ENCODE assay signal across 7 mouse cellular contexts in genomic region chr11:78696777-78697752, GRCm38 (mm10). TPM values are rescaled to one million over a fixed set of nuclear protein-coding genes. Genes with fewer than 3 reads are reported as not detected.
DNase-seq lines count a peak whose midpoint lies in the region; ATAC-seq lines count a peak whose summit lies in the region.

Nlk (minus strand) TSS chr11:78697373.

- ATAC-seq in embryonic facial prominence, embryonic 12.5 days (ENCODE audit: insufficient number of reproducible peaks, insufficient read depth, low FRiP score, low TSS enrichment), result peak; percentile 100
- ATAC-seq in limb, embryonic 11.5 days (ENCODE audit: insufficient number of reproducible peaks, low FRiP score, low TSS enrichment, low read depth), result peak; percentile 99
- ATAC-seq in midbrain, embryonic 14.5 days (ENCODE audit: low FRiP score, low TSS enrichment), result peak; percentile 99

- H3K4me1 ChIP-seq in embryonic facial prominence, embryonic 12.5 days, result peaks cover 25% of the 10 kb centered on the region
- peaks cover 13% of the 10 kb centered on the region; the same call in 1 of the 2 replicates for H3K4me1 ChIP-seq in limb, embryonic 11.5 days (ENCODE audit: control insufficient read depth, insufficient read depth, low read length)
- peaks cover 42% of the 10 kb centered on the region for H3K4me1 ChIP-seq in midbrain, embryonic 14.5 days (ENCODE audit: control insufficient read depth, insufficient read depth, low read length)

- WGBS in embryonic facial prominence, embryonic 12.5 days, result under 1% methylated on average over 59 of the region's 65 CpGs
- WGBS in limb, embryonic 11.5 days, result under 1% methylated on average over 53 of the region's 65 CpGs
- WGBS in midbrain, embryonic 14.5 days, result 0% methylated on average over 60 of the region's 65 CpGs

- peak within 1 kb of the TSS; percentile 76 for H3K4me3 ChIP-seq in embryonic facial prominence, embryonic 12.5 days
- H3K4me3 ChIP-seq in limb, embryonic 11.5 days (ENCODE audit: low read depth, low read length), result peak within 1 kb of the TSS; percentile 76
- peak within 1 kb of the TSS; percentile 83 for H3K4me3 ChIP-seq in midbrain, embryonic 14.5 days (replicated peaks; ENCODE audit: low read depth, low read length)

- H3K4me2 ChIP-seq in embryonic facial prominence, embryonic 12.5 days (replicated peaks), result peak within 1 kb of the TSS; percentile 54
- H3K4me2 ChIP-seq in limb, embryonic 11.5 days (ENCODE audit: low read depth, severe bottlenecking), result peak within 1 kb of the TSS; percentile 43
- H3K4me2 ChIP-seq in midbrain, embryonic 14.5 days (ENCODE audit: low read length), result peak within 1 kb of the TSS; percentile 60

- H3K9ac ChIP-seq in embryonic facial prominence, embryonic 12.5 days, result peak within 1 kb of the TSS; percentile 80
- peak within 1 kb of the TSS; percentile 83 for H3K9ac ChIP-seq in limb, embryonic 11.5 days (ENCODE audit: low read length)
- peak within 1 kb of the TSS; percentile 81 for H3K9ac ChIP-seq in midbrain, embryonic 14.5 days (replicated peaks; ENCODE audit: low read length)

- no peaks in the 10 kb centered on the region for H3K36me3 ChIP-seq in embryonic facial prominence, embryonic 12.5 days
- no peaks in the 10 kb centered on the region; the same call in 1 of the 2 replicates for H3K36me3 ChIP-seq in limb, embryonic 11.5 days (ENCODE audit: control insufficient read depth, insufficient read depth, low read length)
- no peaks in the 10 kb centered on the region for H3K36me3 ChIP-seq in midbrain, embryonic 14.5 days (ENCODE audit: control insufficient read depth, insufficient read depth, low read length)

- H3K27me3 ChIP-seq in embryonic facial prominence, embryonic 12.5 days, result no peaks in the 10 kb centered on the region
- H3K27me3 ChIP-seq in limb, embryonic 11.5 days (ENCODE audit: control insufficient read depth, insufficient read depth, low read length), result no peaks in the 10 kb centered on the region
- no peaks in the 10 kb centered on the region for H3K27me3 ChIP-seq in midbrain, embryonic 14.5 days (ENCODE audit: control insufficient read depth, insufficient read depth, low read length)

- no peaks in the 10 kb centered on the region for H3K9me3 ChIP-seq in embryonic facial prominence, embryonic 12.5 days
- no peaks in the 10 kb centered on the region for H3K9me3 ChIP-seq in limb, embryonic 11.5 days (ENCODE audit: control insufficient read depth, low read length)
- no peaks in the 10 kb centered on the region for H3K9me3 ChIP-seq in midbrain, embryonic 14.5 days (ENCODE audit: control insufficient read depth, low read length)

- peak within 1 kb of the TSS; percentile 87 for H3K27ac ChIP-seq in embryonic facial prominence, embryonic 12.5 days
- peak within 1 kb of the TSS; percentile 58; the same call in 1 of the 2 replicates for H3K27ac ChIP-seq in limb, embryonic 11.5 days (replicated peaks; ENCODE audit: low read depth, low read length)
- peak within 1 kb of the TSS; percentile 92 for H3K27ac ChIP-seq in midbrain, embryonic 14.5 days (replicated peaks; ENCODE audit: low read depth, low read length)

- DNase-seq in adrenal gland, postnatal 25 days, result peak; percentile 99
- DNase-seq in heart, adult 11 months, result peak; percentile 100
- peak; percentile 99 for DNase-seq in kidney, adult 18-20 months
- peak; percentile 98 for DNase-seq in limb, embryonic 11.5 days (ENCODE audit: low spot score)
- DNase-seq in midbrain, embryonic 14.5 days, result peak; percentile 99
- peak; percentile 97 to 99 for DNase-seq in spleen, adult 18-20 months

RNA-seq across cellular contexts. Expression of gene Nlk, which starts in this region (rescaled TPM):
- 66.5 and 93.9 TPM in 2 replicates for total RNA-seq in adrenal gland, postnatal 25 days (2021)
- 14.8 and 15.7 TPM in 2 replicates for polyA plus RNA-seq in embryonic facial prominence, embryonic 12.5 days (2016; fragmentation: Nextera tagmentation; extraction: Ambion mirVana)
- polyA plus RNA-seq in limb, embryonic 11.5 days (2014; fragmentation: Nextera tagmentation; extraction: Ambion mirVana), result 14.2 and 14.9 TPM in 2 replicates
- 30.0 and 35.7 TPM in 2 replicates for polyA plus RNA-seq in midbrain, embryonic 14.5 days (2014; fragmentation: Nextera tagmentation; extraction: Ambion mirVana)

Comparison
In these comparisons a context has a peak if more than half of its experiments do, and no peak if none do; other contexts are left out.
1. Peak in every context shown above with its lines: DNase-seq, ATAC-seq, H3K4me3 ChIP-seq and H3K27ac ChIP-seq.